Mouse (Mus musculus) intestine, embryonic 14.5 days (tissue): ENCODE measurements around the gene Rbm4b. TPM values are rescaled to one million over a fixed set of nuclear protein-coding genes. Genes with fewer than 3 reads are reported as not detected.
A peak's percentile ranks its signal among the peaks of the same experiment; 100 is the strongest.

Experiments used
- ATAC-seq: fragments of 200-750 bp; cut with Nextera tagmentation; replicated peaks from 2 replicates; pipeline ENCODE4 v1.8.0; 2017; ENCODE audit warnings: low read depth, moderate number of reproducible peaks, moderate TSS enrichment, moderate library complexity; ENCODE audit not compliant: low FRiP score, low TSS enrichment
- DNase-seq: peaks from one replicate; pipeline ENCODE4 v3.0.0-alpha.2; 2018; ENCODE audit warnings: low spot score
- H3K27ac ChIP-seq: fragments of 300-500 bp; sonication (generic); 2 replicates; pipeline ENCODE4 v1.5.1; 2014; ENCODE audit warnings: low read depth, mild to moderate bottlenecking, control low read depth
- H3K27me3 ChIP-seq: fragments of 300-500 bp; sonication (generic); replicated peaks from 2 replicates; pipeline ENCODE4 v1.6.1; 2014; ENCODE audit warnings: low read length, control low read depth; ENCODE audit not compliant: control insufficient read depth, insufficient read depth
- H3K36me3 ChIP-seq: fragments of 300-500 bp; sonication (generic); 2 replicates; pipeline ENCODE4 v1.6.1; 2014; ENCODE audit warnings: low read length, control low read depth; ENCODE audit not compliant: control insufficient read depth, insufficient read depth
- H3K4me1 ChIP-seq: fragments of 300-500 bp; sonication (generic); replicated peaks from 2 replicates; pipeline ENCODE4 v1.6.1; 2014; ENCODE audit warnings: low read length, control low read depth, mixed read lengths; ENCODE audit not compliant: control insufficient read depth, insufficient read depth
- H3K4me2 ChIP-seq: fragments of 300-500 bp; sonication (generic); 2 replicates; pipeline ENCODE4 v1.6.1; 2014; ENCODE audit warnings: low read length
- H3K4me3 ChIP-seq: fragments of 300-500 bp; sonication (generic); 2 replicates; pipeline ENCODE4 v1.5.1; 2014; ENCODE audit warnings: low read depth, low read length, control low read depth, mixed read lengths
- H3K9ac ChIP-seq: fragments of 300-500 bp; sonication (generic); 2 replicates; pipeline ENCODE4 v1.6.1; 2014; ENCODE audit warnings: mild to moderate bottlenecking, low read length
- H3K9me3 ChIP-seq: fragments of 300-500 bp; sonication (generic); 2 replicates; pipeline ENCODE4 v1.6.1; 2016; ENCODE audit warnings: low read length, control low read depth; ENCODE audit not compliant: control insufficient read depth
- WGBS: fragments of 180-500 bp; shearing (Covaris S2); extraction: QIAGEN DNeasy Blood & Tissue Kit; methylation state at CpG from one replicate; pipeline ENCODE4 v1.1.7; 2014; 5-methylcytosine and 5-hydroxymethylcytosine counted together
- polyA plus RNA-seq: library from polyadenylated mRNA; unstranded; fragments of >200 nt; fragmentation: Nextera tagmentation; extraction: Ambion mirVana; gene quantifications from 2 replicates; pipeline ENCODE4 v1.2.1, GENCODE M21; 2014

Gene Rbm4b
- polyA plus RNA-seq = 55.0 and 62.4 TPM in 2 replicates

DNA sequence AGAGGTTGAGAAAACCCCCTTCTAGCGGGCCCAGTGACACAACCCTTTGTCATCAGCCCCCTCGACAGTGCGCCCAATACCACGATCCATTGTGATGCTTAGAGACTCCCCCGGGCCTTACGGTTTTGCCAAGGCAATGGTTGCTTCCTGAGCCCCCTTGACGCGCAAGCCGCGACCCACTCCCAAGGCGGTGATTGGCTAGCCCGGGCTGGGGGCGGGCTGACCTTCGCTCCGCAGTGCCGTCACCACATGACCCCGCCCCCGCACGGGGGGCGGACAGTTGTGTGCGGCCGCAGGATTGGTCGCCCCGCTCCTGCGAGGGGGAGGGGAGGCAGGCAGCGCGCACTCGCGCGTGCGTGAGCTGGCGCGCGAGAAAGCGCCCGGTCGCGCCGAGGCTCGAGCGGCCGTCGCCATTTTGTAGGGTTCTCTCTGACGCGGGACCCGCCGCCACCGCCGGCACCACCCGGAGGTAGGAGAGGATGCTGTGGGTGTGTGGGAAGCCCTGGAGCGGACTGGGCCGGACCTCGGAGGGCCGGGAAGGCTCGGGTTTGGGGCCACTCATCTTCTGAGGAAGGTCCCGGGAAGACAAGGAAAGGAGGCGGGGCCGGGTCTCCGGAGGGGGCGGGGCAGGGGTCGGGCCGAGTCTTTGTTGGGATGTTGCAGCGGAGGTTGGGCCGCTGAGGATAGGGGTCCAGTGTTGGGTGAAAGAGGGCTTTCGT, at the start of gene Rbm4b:
TSS of gene Rbm4b (plus strand) at position 305 of the 719 bp plus-strand sequence.
- H3K4me2 ChIP-seq = peak within 1 kb of the TSS; percentile 83
- WGBS = under 1% methylated on average over 65 of the region's 65 CpGs

DNA sequence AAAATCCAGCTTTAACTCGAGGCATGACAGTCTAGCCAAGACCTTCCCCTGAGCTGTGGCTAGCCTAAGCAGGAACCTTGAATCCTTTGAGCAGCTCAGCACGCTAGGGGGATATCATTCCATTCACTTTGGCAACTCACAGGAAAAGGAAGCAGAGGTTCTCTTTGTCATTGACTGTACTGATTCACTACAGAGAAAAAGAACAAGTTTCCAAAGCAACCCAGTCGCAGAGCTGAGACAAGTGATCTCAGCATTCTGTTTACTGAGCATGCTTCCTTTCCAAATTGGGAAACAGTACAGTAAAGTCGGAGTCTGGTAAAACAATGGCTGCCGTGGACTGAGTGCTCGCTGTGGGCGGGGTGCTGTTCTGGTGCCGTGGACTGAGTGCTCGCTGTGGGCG, 47.5 kb upstream of the Rbm4b start:
- Histone ChIP-seq H3K27me3 (peaks cover 42% of the 10 kb centered on the region), H3K4me3 (no peak overlapping the region), H3K36me3 (no peaks in the 10 kb centered on the region), H3K9me3 (no peaks in the 10 kb centered on the region), H3K4me1 (0 out of 2 replicates have a peak, but pooled peaks cover 2% of the 10 kb centered on the region), H3K27ac (no peak overlapping the region), H3K4me2 (no peak overlapping the region), H3K9ac (no peak overlapping the region)
- 80% methylated on average over 10 of the region's 10 CpGs for WGBS
- no peak for ATAC-seq
- DNase-seq = no peak

More for the DNA sequence above, at the start of gene Rbm4b:
- peak within 1 kb of the TSS; percentile 84 for H3K9ac ChIP-seq
- H3K4me3 ChIP-seq = peak within 1 kb of the TSS; percentile 70
- H3K36me3 ChIP-seq = peaks cover 21% of the 10 kb centered on the region
- DNase-seq = peak; percentile 98
- H3K27me3 ChIP-seq = no peaks in the 10 kb centered on the region
- H3K27ac ChIP-seq = peak within 1 kb of the TSS; percentile 93
- peaks cover 9% of the 10 kb centered on the region; the same call in 1 of the 2 replicates for H3K4me1 ChIP-seq
- no peaks in the 10 kb centered on the region for H3K9me3 ChIP-seq
- ATAC-seq = peak; percentile 91

DNA sequence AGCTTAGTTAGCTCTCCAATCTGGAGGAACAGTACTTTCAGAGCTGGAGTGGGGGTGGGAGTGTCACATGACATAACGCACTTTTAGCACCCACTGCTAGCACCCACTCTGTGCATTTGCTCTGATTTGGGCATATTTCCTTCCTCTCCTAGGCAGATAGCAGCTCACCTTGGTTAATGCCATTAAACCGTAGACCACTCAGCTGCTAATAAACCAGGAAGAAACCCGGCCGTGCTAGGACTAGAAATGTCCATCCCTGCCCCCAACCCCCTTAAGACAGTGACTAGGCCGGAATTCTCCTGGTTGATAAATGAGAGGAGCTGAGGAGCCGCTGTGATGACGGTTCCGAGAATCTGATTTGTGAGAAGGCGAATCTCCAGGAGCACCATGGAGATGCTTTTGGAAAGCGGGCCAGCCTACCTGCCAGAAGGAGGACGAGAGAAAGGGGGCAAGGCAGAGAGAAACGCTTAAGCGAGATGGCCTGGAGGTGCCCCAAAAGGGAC, 45.1 kb upstream of the Rbm4b start, which contains the start of gene Sptbn2:
TSS of gene Sptbn2 (plus strand) at position 70 of the 503 bp plus-strand sequence.
- peak; percentile 64 for DNase-seq
- H3K27ac ChIP-seq = no peak within 1 kb of the TSS
- peak within 1 kb of the TSS; percentile 61 for H3K4me3 ChIP-seq
- peaks cover 54% of the 10 kb centered on the region for H3K27me3 ChIP-seq
- peak within 1 kb of the TSS; percentile 57 for H3K9ac ChIP-seq
- 0 out of 2 replicates have a peak, but pooled peaks cover 2% of the 10 kb centered on the region for H3K4me1 ChIP-seq
- no peak for ATAC-seq
- 14% methylated on average over 13 of the region's 13 CpGs for WGBS
- H3K9me3 ChIP-seq = no peaks in the 10 kb centered on the region
- no peaks in the 10 kb centered on the region for H3K36me3 ChIP-seq
- peak within 1 kb of the TSS; percentile 99 for H3K4me2 ChIP-seq

GRCm38 (mm10) chr19:4711601-4712155, 44.6 kb upstream of the Rbm4b start:
- Histone ChIP-seq H3K4me3 (peak overlapping the region; percentile 61), H3K4me1 (0 out of 2 replicates have a peak, but pooled peaks cover 2% of the 10 kb centered on the region), H3K36me3 (no peaks in the 10 kb centered on the region), H3K9ac (peak overlapping the region; percentile 57), H3K27me3 (peaks cover 54% of the 10 kb centered on the region), H3K9me3 (no peaks in the 10 kb centered on the region), H3K4me2 (peak overlapping the region; percentile 99), H3K27ac (no peak overlapping the region)
- DNase-seq = peak; percentile 66
- peak; percentile 55; the same call in 1 of the 2 replicates for ATAC-seq
- WGBS = 1% methylated on average over 61 of the region's 65 CpGs

- Histone ChIP-seq H3K36me3 (no peaks in the 10 kb centered on the region), H3K27ac (no peak overlapping the region), H3K9me3 (no peaks in the 10 kb centered on the region), H3K4me1 (0 out of 2 replicates have a peak, but pooled peaks cover 2% of the 10 kb centered on the region), H3K4me3 (peak overlapping the region; percentile 61), H3K4me2 (peak overlapping the region; percentile 99), H3K27me3 (peaks cover 54% of the 10 kb centered on the region), H3K9ac (peak overlapping the region; percentile 57)
- WGBS = under 1% methylated on average over 59 of the region's 60 CpGs
- ATAC-seq (peak; percentile 15; the same call in 1 of the 2 replicates), DNase-seq (peak; percentile 73)
Observed at GRCm38 (mm10) chr19:4712156-4712780, 44.0 kb upstream of the Rbm4b start.

DNA sequence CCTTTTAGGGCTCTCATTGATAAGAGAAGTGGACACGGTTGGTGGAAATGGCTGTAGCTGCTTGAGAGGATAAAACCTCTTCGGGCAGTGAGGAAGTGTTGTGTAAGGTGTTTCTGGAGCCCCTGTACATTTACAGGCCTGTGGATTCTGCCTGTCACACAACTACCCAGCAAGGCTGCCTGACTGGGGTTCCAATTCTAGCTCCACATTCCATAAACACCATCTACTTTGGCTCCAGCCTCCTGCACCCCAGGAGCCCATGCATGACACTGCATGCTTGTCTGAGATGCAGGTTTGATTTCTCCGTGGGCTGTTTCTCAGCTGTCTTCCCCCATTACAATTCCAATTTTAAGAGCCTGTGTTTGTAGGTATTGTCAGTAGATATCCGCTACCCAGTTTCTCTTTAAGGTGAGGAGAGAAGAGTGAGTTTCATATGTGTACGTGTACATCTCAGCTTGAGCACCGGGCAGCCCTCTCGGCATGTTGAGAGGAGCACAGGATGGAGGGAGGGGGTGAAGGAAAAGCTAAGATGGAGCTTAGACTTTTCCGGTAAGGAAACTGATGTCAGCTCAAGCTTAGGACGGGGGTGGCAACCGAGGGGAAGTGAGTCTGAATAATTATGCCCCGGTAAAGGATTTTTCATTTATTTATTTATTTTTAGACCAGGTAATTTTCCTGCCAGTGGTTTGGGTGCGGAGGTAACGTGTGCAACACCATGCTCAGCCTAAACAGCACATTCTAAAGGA, 43.3 kb upstream of the Rbm4b start:
- ATAC-seq = no peak
- H3K4me1 ChIP-seq = 0 out of 2 replicates have a peak, but pooled peaks cover 2% of the 10 kb centered on the region
- no peaks in the 10 kb centered on the region for H3K9me3 ChIP-seq
- H3K4me3 ChIP-seq = peak overlapping the region; percentile 61
- peaks cover 54% of the 10 kb centered on the region for H3K27me3 ChIP-seq
- DNase-seq = no peak
- H3K4me2 ChIP-seq = peak overlapping the region; percentile 99
- H3K9ac ChIP-seq = no peak overlapping the region
- WGBS = 49% methylated on average over 13 of the region's 13 CpGs
- no peak overlapping the region for H3K27ac ChIP-seq
- no peaks in the 10 kb centered on the region for H3K36me3 ChIP-seq

DNA sequence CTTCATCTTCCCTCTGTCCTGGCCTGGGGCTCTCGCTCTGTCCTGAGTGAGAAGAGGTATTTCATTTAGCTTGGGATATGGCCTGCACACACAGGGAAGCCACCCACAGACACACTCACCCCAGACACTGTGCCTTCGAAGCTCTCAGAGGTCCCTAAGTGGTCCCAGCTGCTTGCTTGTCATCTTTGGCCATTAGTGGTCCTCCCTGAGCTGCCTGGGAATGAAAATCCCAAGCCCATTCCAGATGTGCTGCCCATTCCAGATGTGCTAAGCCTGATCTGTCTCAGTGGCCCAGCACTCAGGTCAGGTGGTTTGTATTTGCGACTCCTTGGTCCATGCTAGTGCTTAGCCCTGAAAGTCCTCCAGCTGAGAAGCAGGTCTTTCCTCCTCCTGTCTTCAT, 42.4 kb upstream of the Rbm4b start:
- 0 out of 2 replicates have a peak, but pooled peaks cover 2% of the 10 kb centered on the region for H3K4me1 ChIP-seq
- H3K9ac ChIP-seq = no peak overlapping the region
- H3K27me3 ChIP-seq = peaks cover 54% of the 10 kb centered on the region
- DNase-seq = no peak
- H3K36me3 ChIP-seq = no peaks in the 10 kb centered on the region
- H3K4me2 ChIP-seq = no peak overlapping the region
- H3K9me3 ChIP-seq = no peaks in the 10 kb centered on the region
- 63% methylated on average over 3 of the region's 3 CpGs for WGBS
- no peak for ATAC-seq
- H3K4me3 ChIP-seq = no peak overlapping the region
- no peak overlapping the region for H3K27ac ChIP-seq

DNA sequence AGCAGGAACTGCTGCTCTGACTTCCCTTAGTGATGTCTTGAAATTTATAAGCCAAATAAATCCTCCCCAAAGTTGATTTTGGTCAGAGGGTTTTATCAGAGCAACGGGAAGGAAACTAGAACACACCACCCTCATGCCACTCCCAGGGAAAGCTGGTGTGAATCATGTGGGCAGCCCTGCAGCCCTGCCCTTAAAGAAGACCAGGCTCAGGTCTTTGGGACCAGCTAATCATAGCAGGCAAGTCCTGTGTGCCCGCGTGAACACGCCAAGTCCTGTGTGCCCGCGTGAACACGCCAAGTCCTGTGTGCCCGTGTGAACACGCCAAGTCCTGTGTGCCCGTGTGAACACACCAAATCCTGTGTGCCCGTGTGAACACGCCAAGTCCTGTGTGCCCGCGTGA, 39.5 kb upstream of the Rbm4b start:
- no peak overlapping the region for H3K27ac ChIP-seq
- no peak overlapping the region for H3K9ac ChIP-seq
- H3K4me2 ChIP-seq = no peak overlapping the region
- H3K36me3 ChIP-seq = no peaks in the 10 kb centered on the region
- H3K27me3 ChIP-seq = peaks cover 33% of the 10 kb centered on the region
- ATAC-seq (no peak), DNase-seq (no peak)
- no peak overlapping the region for H3K4me3 ChIP-seq
- no peaks in the 10 kb centered on the region for H3K9me3 ChIP-seq
- WGBS = 95% methylated on average over 14 of the region's 14 CpGs
- 0 out of 2 replicates have a peak, but pooled peaks cover 2% of the 10 kb centered on the region for H3K4me1 ChIP-seq
